Mouse (Mus musculus) embryo, embryonic 11 days (tissue): Measurements from ENCODE around the gene Ap3b1.

Experiments
- DNase-seq: peaks from one replicate; pipeline ENCODE4 v3.0.0-alpha.2; 2015

Gene Ap3b1

DNA sequence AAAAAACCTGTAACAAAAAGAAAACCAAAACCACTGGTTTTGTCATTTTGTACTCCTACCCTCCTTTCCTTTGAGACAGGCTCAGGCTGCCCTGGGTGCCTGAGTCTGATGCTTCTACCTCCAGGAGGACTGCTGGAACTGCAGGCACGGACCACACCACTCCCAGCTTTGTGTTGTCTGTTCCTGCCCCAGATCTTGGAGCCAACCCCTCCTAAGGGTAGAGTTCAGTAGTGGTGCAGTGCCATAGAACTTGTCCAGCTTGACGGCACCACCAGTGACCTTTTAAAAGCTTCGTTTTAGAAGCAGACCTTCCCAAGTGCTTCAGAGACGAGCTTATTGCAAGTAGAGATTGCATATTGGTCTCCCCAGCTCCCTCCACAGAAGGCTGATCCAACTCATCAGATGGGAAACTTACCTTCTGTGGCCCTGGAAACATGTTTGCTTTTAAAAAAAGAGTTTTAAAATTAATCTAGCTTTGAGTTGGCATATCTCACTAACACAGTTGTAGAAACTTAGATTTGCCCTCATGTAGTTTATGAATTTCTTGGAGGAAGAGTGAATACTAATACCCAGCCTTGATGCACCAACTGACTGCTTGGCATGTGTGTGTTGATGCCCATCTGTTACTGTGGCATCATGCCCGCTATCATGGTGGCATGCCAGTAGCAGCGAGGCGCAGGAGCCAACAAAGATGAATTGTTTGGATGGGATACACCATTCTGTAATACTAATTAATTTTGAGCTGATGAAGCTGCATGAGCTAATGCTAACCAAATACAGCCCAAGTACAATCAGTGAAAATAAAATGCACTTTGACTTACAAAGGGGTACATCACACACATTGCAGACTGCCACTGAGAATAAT lies 17.0 kb downstream of the Ap3b1 start:
- no peak for DNase-seq

DNA sequence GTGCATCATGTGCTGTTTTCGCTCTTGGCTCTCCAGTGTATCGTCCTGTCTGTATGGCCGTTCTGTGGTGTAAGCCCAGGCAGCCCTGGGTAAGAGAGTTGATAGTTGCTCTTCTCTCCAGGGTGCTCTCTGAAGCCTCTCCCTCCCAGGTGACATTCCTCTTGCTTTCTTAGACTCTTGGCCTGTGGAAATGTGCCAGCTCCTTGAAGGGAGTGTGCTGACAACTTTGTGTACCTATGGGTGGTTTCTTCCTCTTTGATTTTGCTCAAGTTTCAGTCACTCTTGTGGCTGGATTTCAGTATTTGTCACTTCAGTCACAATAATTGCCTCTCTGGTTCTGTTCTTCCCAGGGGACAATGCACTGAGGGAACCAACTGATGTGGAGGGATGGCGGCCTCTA lies 20.2 kb downstream of the Ap3b1 start:
- no peak for DNase-seq

- no peak for DNase-seq
These were observed 22.7 kb downstream of the Ap3b1 start for GRCm38 (mm10) chr13:94381427-94381826.

DNA sequence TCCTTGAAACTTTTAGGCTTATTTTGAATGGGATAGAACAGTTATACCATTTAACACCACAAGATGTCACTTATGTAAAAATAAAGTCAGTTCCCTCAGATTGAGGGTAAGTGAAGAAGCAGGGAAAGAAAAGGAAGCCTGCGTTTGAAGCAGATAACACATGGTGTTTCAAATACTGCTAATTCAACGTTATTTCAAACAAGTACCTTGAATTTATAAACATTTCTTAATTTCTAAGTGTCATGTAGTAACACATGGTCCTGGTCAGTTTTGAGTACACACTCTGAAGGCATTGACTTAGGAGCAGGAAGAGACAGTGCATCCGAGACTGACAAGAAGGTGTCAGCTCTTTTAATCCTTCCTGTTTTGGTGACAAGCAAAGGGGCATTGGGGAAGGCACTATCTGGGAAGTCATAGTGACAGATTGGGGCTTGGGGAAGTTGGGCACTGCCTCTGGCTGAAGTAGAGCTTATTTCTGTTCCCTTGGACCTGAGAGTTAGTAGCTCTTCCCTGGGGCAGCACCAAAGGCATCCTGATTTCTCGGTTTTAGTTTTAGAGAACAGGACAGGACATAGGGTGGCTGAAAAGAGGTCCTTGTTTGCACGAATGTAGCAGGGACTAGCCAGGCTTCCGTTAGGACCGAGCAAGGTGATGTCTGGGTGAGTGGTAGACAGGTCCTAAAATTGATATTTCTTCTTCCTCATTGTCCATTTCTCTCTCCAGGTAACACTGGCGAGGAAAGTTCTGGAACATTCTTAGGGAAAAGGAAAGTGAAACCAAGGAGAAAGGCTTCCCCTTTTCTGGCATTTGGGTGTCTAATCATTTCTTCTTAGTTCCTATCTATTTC lies 23.3 kb downstream of the Ap3b1 start:
- peak; percentile 17 for DNase-seq

DNA sequence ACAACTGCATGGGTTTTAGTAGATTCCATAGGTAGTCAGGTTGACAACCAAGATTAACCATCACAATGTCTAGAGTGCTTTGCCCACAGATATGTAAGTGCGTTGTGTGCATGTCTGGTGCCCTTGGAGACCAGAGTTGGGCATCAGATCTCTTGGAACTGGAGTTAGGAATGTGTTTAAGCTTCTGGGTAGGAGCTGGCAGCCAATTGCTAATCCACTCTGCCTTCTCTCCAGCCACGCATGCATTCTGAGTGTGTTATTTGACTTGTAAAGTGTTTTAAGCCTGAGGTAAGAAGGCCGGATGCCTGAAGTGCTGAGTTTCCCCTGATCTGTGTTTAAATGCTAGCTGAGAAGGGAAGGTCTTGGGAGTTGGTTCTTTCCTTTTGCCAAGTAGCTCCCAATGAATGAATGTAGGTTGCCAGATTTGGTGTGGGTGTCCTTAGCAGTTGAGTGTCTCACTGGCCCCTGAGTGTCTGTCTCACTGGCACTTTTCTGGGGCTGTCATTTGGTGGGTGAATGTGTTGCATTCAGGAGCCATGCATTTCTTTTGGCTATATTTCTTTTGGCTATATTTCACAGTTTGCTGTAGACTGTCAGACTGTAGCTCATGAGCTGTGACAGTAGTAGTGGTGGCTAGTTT lies 26.3 kb downstream of the Ap3b1 start:
- no peak for DNase-seq

GRCm38 (mm10) chr13:94388566-94388965 lies 29.8 kb downstream of the Ap3b1 start:
- DNase-seq, result no peak

DNA sequence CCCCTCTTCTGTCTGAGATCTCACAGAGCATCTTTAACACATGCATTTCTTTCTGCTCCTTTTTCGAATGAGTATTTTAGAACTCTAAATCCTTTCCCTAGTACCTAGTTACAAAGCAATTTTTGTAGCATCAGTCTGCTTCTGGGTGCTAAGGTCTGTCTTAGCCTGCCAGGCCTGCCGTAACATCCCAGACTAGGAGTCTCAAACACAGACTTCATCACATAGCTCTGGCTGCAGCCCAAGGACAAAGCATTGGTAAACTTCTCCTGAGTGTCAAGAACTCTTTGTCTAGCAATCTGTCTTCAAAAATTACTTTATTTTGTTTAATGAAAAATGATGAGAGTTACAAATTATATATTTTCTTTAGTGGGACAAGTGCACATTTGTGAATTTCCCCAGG lies 30.8 kb downstream of the Ap3b1 start:
- DNase-seq, result no peak

DNA sequence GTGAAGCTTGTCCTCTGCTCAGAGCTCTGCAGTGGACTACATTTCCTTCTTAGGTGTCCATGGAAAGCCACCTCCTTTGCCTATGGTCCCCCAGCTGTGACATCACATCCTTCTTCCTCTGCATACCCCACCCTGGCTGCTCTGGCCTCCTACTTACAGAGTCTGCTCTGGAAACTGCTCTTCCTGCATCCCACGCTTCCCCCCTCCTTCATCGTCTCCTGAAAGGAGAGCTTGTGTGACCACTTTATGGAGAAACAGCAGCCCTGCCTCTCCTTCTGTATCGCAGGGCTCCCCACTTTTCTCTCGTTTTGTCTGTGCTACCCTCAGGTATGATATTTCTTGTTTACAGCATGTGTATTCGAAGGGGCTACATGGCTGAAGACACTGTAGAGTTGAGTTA lies 33.5 kb downstream of the Ap3b1 start:
- no peak for DNase-seq

- no peak for DNase-seq
These were observed 35.7 kb downstream of the Ap3b1 start for GRCm38 (mm10) chr13:94394486-94394885.

DNA sequence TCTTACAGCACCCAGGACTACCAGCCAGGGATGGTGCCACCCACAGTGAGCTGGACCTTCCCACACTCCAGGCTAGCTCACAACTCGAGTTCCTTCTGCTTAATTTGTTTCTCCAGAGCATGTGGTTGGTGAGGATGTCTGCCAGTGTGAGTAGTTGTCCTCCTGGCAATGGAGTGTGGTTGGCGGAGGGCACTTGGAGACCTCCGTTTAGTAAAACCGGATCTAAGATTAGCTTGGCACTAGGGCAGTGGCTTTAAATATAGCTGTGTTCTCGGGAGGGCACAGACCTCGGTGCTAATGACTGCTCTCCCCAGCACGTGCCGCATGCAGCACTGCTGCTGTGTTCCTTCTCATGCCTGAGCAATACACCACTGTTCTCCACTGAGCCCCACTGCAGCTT lies 37.0 kb downstream of the Ap3b1 start:
- no peak for DNase-seq

GRCm38 (mm10) chr13:94396392-94396920 lies 37.7 kb downstream of the Ap3b1 start:
- no peak for DNase-seq

DNA sequence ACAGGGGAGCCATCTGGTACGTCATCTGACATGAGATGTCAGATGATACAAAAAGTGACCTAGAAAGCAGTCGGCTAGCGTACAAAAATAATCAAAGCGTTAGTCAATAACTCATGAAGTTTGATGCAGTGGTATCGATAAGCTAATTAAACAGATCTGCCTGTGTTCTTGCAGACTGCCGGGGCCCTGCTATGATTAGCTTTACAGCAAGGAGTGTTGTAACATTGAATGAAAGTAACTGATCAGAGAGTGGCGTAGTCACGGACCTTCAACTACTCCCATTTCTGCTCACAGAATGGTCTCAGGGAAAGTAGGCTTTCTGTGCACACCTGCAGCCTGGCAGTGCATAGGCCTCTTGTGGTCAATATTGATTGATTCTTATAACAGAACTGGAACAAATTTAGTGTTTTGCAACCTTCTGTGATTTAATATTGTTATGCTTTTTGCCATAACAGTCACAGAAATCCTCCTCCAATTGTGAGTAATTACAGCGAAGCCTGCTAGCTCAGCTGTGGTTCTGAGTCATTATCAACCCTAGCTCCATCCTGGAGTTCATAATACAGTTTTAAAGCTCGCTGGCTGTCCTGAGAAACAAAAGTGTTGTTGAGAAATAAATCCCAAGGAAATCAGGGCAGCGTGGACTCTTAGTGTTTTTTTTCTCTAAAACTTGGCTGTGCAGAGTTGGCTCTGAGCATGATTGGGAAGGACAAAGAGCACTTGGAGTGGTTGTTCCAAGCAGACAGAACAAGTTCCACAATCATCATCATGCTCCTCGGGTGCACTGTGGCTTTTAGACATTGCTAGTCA lies 40.0 kb downstream of the Ap3b1 start:
- no peak for DNase-seq

- no peak for DNase-seq
These were observed 41.7 kb downstream of the Ap3b1 start for GRCm38 (mm10) chr13:94400465-94400864.

- DNase-seq, result no peak
These were observed 64.8 kb downstream of the Ap3b1 start for GRCm38 (mm10) chr13:94423600-94423999.

- DNase-seq, result no peak
These were observed 70.8 kb downstream of the Ap3b1 start for GRCm38 (mm10) chr13:94429567-94429966.

DNA sequence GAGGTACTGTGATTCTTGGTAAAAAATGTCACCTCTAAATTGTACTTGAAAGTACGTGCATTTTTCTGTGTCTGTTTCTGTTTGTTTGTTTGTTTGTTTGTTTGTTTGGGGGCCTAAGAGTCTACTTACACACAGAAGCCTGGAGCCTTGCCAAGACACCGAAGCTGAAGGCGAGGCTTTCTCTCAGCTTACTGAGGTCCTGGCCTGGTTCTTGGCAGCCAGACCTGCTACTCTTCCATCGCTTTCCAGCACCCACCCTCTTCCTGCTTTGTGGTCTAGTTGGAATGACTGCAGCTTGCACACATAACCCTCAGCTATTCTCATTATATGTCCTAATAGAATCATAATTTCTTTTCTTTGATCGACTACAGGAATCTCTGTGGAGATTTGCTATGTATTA lies 80.6 kb downstream of the Ap3b1 start:
- DNase-seq, result no peak

DNA sequence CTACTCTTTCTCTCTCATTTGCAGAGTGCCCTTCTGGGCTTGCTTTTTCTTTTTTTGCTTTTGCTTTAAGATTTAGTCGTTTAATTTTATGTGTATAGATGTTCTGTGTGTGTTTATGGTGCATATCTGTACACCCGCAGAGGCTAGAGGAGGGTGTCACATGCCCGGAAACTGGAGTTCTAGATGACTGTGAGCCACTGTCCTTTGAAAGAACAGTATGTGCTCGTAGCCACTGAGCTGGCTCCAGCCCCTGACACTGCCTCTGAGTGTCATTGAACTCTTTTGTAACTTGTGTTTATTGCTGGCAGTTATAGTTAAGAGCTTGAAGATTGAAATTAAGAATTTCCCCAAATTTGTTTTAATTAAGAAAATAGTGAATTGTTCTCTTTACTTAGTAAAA lies 82.4 kb downstream of the Ap3b1 start:
- DNase-seq, result no peak

DNA sequence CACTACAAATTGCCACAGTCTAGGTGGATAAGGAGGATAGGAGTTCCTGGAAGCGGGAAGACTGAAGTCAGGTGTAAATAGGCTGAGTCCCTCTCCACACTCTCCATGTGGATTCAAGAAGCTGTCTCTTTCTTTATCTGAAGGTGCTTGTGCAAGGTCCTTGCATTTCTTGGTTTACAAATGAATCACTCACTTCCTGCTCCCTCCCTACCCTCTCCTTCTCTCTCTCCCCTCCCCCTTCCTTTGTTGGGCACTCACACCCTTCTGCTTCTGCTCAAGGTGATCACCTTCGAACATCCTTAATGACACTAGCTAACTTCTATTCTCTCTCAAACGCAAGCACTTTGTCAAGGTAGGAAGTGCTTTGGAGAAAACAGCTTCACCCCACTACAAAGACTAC lies 84.7 kb downstream of the Ap3b1 start:
- DNase-seq, result no peak

DNA sequence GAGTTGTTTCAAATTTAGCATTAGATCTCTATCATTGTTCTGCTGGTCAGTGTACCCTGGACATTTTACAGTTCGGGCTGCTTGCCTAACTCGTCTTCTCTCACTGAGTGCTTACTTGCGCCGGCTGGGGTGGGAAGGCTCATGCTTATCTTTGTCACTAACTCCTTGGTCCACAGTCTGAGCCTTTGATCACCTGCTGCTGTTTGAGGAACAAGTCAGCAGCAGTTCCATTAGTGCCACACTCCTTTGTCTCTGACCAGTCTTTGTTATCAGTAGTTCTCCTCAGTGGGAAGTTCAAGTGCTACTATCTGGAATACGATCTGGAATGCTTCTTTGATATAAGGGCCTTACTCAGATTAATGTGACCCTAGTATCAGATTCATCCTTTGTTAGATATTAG lies 86.3 kb downstream of the Ap3b1 start:
- DNase-seq, result no peak

DNA sequence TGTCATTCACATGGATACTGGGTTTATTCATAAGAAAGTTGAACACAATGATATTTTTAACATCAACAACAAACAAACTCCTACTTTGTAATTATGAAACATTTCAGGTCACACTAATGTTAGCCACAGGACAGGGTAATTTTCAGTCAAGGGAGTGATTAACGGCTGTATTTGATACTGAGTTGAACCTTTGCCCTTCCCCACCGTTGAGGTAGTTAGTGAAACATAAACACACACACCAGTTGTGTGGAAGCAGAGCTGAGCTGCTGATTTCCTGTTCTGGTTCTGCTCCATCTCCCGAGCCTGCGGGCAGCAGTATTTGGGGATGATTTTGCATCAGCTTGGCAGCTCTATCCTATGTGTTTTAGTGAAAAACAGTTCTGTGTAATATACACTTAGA lies 88.2 kb downstream of the Ap3b1 start:
- no peak for DNase-seq

DNA sequence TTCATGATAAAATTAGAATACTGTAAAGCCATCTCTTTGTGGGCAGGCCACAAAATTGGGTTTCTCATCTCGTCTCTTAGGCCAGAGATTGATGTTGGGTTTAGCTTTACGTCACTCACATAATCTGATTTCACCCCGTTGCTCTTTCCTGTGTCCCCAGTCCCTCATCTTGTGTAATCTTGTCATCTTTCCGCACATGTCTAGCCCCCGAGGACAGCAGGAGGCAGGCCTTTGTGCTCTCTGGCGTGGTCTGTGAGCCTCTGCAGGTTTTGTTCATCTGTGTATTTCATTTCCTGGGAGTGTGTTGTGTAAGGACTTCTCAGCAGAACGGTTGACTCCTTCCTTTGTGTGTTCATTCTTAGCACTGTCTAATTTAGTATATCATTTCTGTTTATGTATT lies 90.8 kb downstream of the Ap3b1 start:
- no peak for DNase-seq

DNA sequence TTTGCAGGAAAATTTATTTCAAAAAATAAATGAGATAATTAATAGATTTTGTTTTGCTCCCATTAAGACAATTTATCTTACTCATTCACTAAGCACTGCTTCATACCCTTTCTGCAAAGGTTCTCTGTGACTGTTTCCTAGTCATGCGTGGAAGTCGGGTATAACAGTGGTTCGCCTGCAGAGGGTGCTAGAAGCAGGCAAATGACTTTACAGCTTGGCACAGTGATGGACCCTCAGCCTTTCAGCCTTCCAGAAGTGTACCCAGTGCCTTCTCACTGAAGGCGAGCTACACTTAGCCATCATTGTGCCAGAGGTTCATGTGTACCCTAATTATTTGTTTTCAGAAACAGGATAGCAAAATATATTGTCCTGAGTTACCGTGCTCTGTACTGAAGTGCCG lies 92.5 kb downstream of the Ap3b1 start:
- peak; percentile 70 for DNase-seq

- no peak for DNase-seq
These were observed 95.4 kb downstream of the Ap3b1 start for GRCm38 (mm10) chr13:94454131-94454530.
